Mouse (Mus musculus) embryonic facial prominence, embryonic 13.5 days (tissue): ENCODE results near the gene E130308A19Rik. TPM values are rescaled to one million over a fixed set of nuclear protein-coding genes. Genes with fewer than 3 reads are reported as not detected.

ENCODE experiments used
- ATAC-seq: fragments of 200-750 bp; cut with Nextera tagmentation; 2 replicates; pipeline ENCODE4 v1.8.0; 2017; ENCODE audit warnings: low read depth; ENCODE audit not compliant: insufficient number of reproducible peaks, insufficient read depth, low FRiP score, low TSS enrichment
- H3K27ac ChIP-seq: fragments of 300-500 bp; sonication (generic); 2 replicates; pipeline ENCODE4 v1.5.1; 2015; ENCODE audit warnings: moderate library complexity, mild to moderate bottlenecking, inconsistent platforms
- H3K27me3 ChIP-seq: fragments of 300-500 bp; sonication (generic); 2 replicates; pipeline ENCODE4 v1.6.1; 2015; ENCODE audit warnings: mild to moderate bottlenecking, inconsistent platforms
- H3K36me3 ChIP-seq: fragments of 300-500 bp; sonication (generic); 2 replicates; pipeline ENCODE4 v1.6.1; 2015; ENCODE audit warnings: mild to moderate bottlenecking, inconsistent platforms
- H3K4me1 ChIP-seq: fragments of 300-500 bp; sonication (generic); 2 replicates; pipeline ENCODE4 v1.6.1; 2015; ENCODE audit warnings: inconsistent platforms
- H3K4me2 ChIP-seq: fragments of 300-500 bp; sonication (generic); 2 replicates; pipeline ENCODE4 v1.6.1; 2015; ENCODE audit warnings: moderate library complexity, mild to moderate bottlenecking, inconsistent platforms
- H3K4me3 ChIP-seq: fragments of 300-500 bp; sonication (generic); 2 replicates; pipeline ENCODE4 v1.5.1; 2015; ENCODE audit warnings: mild to moderate bottlenecking, inconsistent platforms
- H3K9ac ChIP-seq: fragments of 300-500 bp; sonication (generic); 2 replicates; pipeline ENCODE4 v1.6.1; 2015; ENCODE audit warnings: mild to moderate bottlenecking, inconsistent platforms
- H3K9me3 ChIP-seq: fragments of 300-500 bp; sonication (generic); 2 replicates; pipeline ENCODE4 v1.6.1; 2016; ENCODE audit warnings: inconsistent platforms
- WGBS: fragments of 180-500 bp; shearing (Covaris S2); methylation state at CpG from one replicate; pipeline ENCODE4 v1.1.7; 2015; ENCODE audit warnings: mixed read lengths; 5-methylcytosine and 5-hydroxymethylcytosine counted together
- polyA plus RNA-seq: library from polyadenylated mRNA; unstranded; fragments of >200 nt; fragmentation: Nextera tagmentation; extraction: Ambion mirVana; gene quantifications from 2 replicates; pipeline ENCODE4 v1.2.1, GENCODE M21; 2015

Gene E130308A19Rik
- polyA plus RNA-seq, 1 experiment from 2014 or later, result 26.6 TPM

GRCm38 (mm10) chr4:59686716-59687115 lies 60.7 kb downstream of the E130308A19Rik start:
- ATAC-seq, result no peak
- Histone ChIP-seq H3K4me2 (no peak overlapping the region), H3K9me3 (no peaks in the 10 kb centered on the region), H3K9ac (no peak overlapping the region), H3K4me1 (peaks cover 3% of the 10 kb centered on the region; the same call in 1 of the 2 replicates), H3K27me3 (no peaks in the 10 kb centered on the region), H3K4me3 (no peak overlapping the region), H3K36me3 (peaks cover 11% of the 10 kb centered on the region), H3K27ac (no peak overlapping the region)
- WGBS, result 81% methylated on average over 4 of the region's 4 CpGs

GRCm38 (mm10) chr4:59689055-59689454 lies 63.0 kb downstream of the E130308A19Rik start:
- Histone ChIP-seq H3K4me3 (no peak overlapping the region), H3K27me3 (no peaks in the 10 kb centered on the region), H3K4me2 (no peak overlapping the region), H3K9me3 (no peaks in the 10 kb centered on the region), H3K27ac (no peak overlapping the region), H3K4me1 (no peaks in the 10 kb centered on the region), H3K36me3 (peaks cover 11% of the 10 kb centered on the region), H3K9ac (no peak overlapping the region)
- WGBS, result 90% methylated on average over 4 of the region's 4 CpGs
- no peak for ATAC-seq

DNA sequence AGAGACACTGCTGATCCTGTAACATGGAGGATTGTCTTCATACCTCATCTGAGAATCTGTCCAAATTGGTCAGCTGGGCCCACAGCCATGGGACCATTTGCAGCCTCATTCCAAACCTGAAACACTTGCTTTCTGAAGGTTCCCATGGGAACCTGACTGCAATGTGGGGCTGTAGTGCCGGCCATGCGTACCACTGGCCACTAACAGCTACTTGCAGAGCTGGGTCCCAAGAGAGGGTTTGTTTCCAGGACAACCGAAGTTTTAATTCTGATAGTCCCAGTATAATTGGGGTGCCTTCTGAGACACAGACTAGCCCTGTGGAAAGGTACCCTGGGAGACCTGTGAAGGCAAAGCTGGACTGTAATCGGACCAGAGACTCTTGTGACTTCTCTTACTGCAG lies 64.1 kb downstream of the E130308A19Rik start:
- H3K4me1 ChIP-seq, result no peaks in the 10 kb centered on the region
- no peaks in the 10 kb centered on the region for H3K9me3 ChIP-seq
- no peaks in the 10 kb centered on the region for H3K27me3 ChIP-seq
- H3K9ac ChIP-seq, result no peak overlapping the region
- no peak overlapping the region for H3K4me3 ChIP-seq
- H3K4me2 ChIP-seq, result no peak overlapping the region
- 84% methylated on average over 4 of the region's 4 CpGs for WGBS
- ATAC-seq, result no peak
- no peak overlapping the region for H3K27ac ChIP-seq
- peaks cover 11% of the 10 kb centered on the region for H3K36me3 ChIP-seq

DNA sequence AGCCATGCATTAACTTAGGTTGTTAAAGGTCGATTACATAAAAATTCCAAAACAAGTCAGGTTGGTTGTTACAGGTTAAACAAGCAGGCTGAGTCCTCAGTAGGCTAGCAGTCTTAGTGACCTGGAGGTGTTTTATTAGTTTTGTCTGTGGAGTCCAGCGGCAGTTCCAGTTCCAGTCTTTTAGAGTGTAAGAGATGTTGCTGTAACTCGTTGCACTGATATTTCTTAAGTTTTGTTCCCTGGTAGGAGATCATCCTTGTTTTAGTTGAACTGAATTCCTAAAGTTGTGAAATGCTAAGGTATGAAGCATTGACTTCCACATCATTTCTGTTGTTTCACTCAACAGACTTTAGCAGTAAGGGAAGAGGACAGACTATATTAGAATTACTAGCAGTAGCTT lies 70.8 kb downstream of the E130308A19Rik start:
- Histone ChIP-seq H3K4me2 (no peak overlapping the region), H3K4me3 (no peak overlapping the region), H3K36me3 (no peaks in the 10 kb centered on the region), H3K9me3 (no peaks in the 10 kb centered on the region), H3K27ac (no peak overlapping the region), H3K9ac (no peak overlapping the region), H3K4me1 (0 out of 2 replicates have a peak, but pooled peaks cover 3% of the 10 kb centered on the region), H3K27me3 (no peaks in the 10 kb centered on the region)
- WGBS, result 78% methylated on average over 3 of the region's 3 CpGs
- no peak for ATAC-seq

DNA sequence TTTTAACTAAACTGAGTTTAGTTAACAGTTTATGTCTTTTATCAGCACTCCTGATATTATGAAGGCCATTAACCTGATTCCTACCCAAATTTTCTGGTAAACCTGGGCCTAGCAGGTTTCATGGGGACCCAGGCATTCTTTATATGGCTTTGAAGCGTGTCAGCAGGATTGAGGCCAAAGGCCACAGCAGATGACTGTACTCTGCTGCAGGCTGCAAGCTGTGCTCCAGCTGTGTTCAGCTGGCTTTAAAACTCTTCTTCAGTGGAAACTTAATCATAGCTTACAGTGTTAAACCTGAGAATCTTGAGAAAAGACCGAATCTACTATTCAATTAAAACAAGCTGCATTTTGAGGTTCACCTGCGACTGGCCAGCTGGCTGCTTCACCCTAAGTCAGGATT lies 71.9 kb downstream of the E130308A19Rik start:
- Histone ChIP-seq H3K4me1 (0 out of 2 replicates have a peak, but pooled peaks cover 3% of the 10 kb centered on the region), H3K27me3 (no peaks in the 10 kb centered on the region), H3K27ac (no peak overlapping the region), H3K4me2 (no peak overlapping the region), H3K9me3 (no peaks in the 10 kb centered on the region), H3K36me3 (no peaks in the 10 kb centered on the region), H3K9ac (no peak overlapping the region), H3K4me3 (no peak overlapping the region)
- 56% methylated on average over 3 of the region's 3 CpGs for WGBS
- ATAC-seq, result no peak

GRCm38 (mm10) chr4:59699014-59699792 lies 73.2 kb downstream of the E130308A19Rik start:
- Histone ChIP-seq H3K9ac (no peak overlapping the region), H3K27me3 (no peaks in the 10 kb centered on the region), H3K4me2 (no peak overlapping the region), H3K36me3 (no peaks in the 10 kb centered on the region), H3K9me3 (no peaks in the 10 kb centered on the region), H3K4me1 (0 out of 2 replicates have a peak, but pooled peaks cover 3% of the 10 kb centered on the region), H3K4me3 (no peak overlapping the region), H3K27ac (no peak overlapping the region)
- no peak for ATAC-seq
- 88% methylated on average over 4 of the region's 4 CpGs for WGBS

DNA sequence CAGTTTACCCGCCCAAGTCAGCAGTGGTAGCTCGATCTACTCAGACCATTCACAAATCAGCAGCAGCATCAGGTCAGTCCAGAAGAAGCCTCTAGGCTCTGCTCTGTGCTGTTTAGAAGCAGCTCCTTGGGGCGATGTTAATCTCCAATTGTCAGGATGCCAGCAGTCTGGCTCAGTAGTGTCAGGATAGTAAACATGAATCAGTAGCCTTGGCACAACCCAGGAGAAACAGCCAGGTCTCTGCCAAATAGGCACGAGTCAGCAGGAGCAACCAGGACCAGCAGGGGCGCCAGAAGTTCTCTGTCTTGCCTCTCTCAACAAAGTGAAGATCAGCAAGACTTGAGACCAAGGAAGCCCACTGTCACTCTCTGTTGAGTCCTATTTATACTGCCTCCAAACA lies 83.3 kb downstream of the E130308A19Rik start:
- H3K9ac ChIP-seq, result no peak overlapping the region
- H3K9me3 ChIP-seq, result no peaks in the 10 kb centered on the region
- no peaks in the 10 kb centered on the region for H3K36me3 ChIP-seq
- no peak for ATAC-seq
- H3K4me2 ChIP-seq, result no peak overlapping the region
- no peak overlapping the region for H3K27ac ChIP-seq
- peaks cover 17% of the 10 kb centered on the region for H3K4me1 ChIP-seq
- 87% methylated on average over 5 of the region's 5 CpGs for WGBS
- no peaks in the 10 kb centered on the region for H3K27me3 ChIP-seq
- H3K4me3 ChIP-seq, result no peak overlapping the region

- ATAC-seq, result no peak
- Histone ChIP-seq H3K9me3 (no peaks in the 10 kb centered on the region), H3K36me3 (no peaks in the 10 kb centered on the region), H3K4me1 (peaks cover 22% of the 10 kb centered on the region), H3K27ac (no peak overlapping the region), H3K27me3 (no peaks in the 10 kb centered on the region), H3K4me2 (no peak overlapping the region), H3K9ac (no peak overlapping the region), H3K4me3 (no peak overlapping the region)
- 65% methylated on average over 8 of the region's 8 CpGs for WGBS
These were observed 84.9 kb downstream of the E130308A19Rik start for GRCm38 (mm10) chr4:59710736-59711389.

DNA sequence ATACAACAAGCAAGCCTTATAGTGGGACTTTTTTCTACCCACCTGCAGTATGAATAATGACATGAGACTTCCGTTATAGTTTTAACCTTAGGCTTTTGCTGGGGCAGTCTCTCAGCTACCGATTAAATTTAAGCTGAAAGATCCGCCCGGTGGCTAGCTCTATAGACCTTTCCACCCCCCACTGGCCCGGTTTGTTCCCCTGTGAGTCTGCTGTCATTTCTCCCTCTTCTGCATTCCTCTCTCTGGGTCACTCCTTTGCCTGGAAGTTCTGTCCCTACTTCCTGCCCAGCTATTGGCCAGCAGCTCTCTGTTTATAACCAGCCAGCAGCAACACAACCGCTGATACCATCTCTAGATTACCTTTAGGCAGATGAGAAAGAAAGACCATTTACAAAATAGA lies 86.4 kb downstream of the E130308A19Rik start:
- Histone ChIP-seq H3K27ac (no peak overlapping the region), H3K9ac (no peak overlapping the region), H3K4me3 (no peak overlapping the region), H3K9me3 (no peaks in the 10 kb centered on the region), H3K4me1 (peaks cover 32% of the 10 kb centered on the region), H3K27me3 (no peaks in the 10 kb centered on the region), H3K4me2 (no peak overlapping the region), H3K36me3 (no peaks in the 10 kb centered on the region)
- ATAC-seq, result no peak
- 60% methylated on average over 6 of the region's 6 CpGs for WGBS

DNA sequence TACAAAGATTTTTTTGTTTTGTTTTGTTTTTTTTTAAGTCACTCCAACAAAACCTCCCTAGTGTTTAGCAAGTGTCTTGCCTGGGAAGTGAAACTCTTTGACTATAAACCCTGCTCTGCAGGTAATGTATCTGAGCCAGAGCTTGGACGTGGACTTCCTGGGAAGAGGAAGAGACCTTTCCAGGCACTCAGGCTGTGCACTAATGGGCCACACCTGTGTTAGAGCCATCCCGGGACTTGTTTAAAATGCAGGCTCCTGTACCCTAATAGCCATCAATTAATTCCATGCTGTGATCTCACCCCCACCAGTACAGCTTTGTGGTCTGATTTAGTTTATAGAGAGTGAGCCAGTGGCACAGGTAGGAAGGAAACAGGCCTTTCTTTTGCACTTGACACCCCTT lies 86.9 kb downstream of the E130308A19Rik start:
- no peak overlapping the region for H3K27ac ChIP-seq
- H3K4me3 ChIP-seq, result no peak overlapping the region
- H3K4me2 ChIP-seq, result no peak overlapping the region
- 35% methylated on average over 2 of the region's 2 CpGs for WGBS
- no peak overlapping the region for H3K9ac ChIP-seq
- ATAC-seq, result no peak
- no peaks in the 10 kb centered on the region for H3K9me3 ChIP-seq
- H3K27me3 ChIP-seq, result no peaks in the 10 kb centered on the region
- peaks cover 33% of the 10 kb centered on the region for H3K4me1 ChIP-seq
- H3K36me3 ChIP-seq, result no peaks in the 10 kb centered on the region

DNA sequence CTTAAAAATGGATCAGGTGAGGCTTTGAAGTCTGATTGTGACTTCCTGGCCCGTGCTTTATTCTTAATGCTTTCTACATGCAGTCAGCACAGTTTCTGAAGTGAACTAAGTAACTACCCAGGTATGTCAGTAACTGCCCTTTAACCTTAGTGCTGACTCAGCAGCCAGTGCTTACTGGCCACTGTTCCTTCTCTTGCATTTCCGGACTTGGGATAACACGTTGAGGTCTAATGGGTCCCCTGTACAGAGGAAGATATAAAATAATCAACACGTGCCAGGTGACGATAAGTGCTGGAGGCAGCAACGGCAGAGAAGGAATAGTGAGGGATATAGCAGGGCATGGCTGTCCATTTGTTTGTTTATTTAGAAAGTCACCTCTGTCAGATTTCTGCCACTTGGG lies 88.5 kb downstream of the E130308A19Rik start:
- Histone ChIP-seq H3K36me3 (peaks cover under 1% of the 10 kb centered on the region; the same call in 1 of the 2 replicates), H3K27ac (no peak overlapping the region), H3K4me2 (no peak overlapping the region), H3K9me3 (no peaks in the 10 kb centered on the region), H3K9ac (no peak overlapping the region), H3K4me1 (peaks cover 33% of the 10 kb centered on the region), H3K4me3 (no peak overlapping the region), H3K27me3 (no peaks in the 10 kb centered on the region)
- WGBS, result 78% methylated on average over 6 of the region's 6 CpGs
- no peak for ATAC-seq

GRCm38 (mm10) chr4:59714926-59715325 lies 88.9 kb downstream of the E130308A19Rik start:
- Histone ChIP-seq H3K27me3 (no peaks in the 10 kb centered on the region), H3K4me1 (peaks cover 33% of the 10 kb centered on the region), H3K9ac (no peak overlapping the region), H3K4me2 (no peak overlapping the region), H3K9me3 (no peaks in the 10 kb centered on the region), H3K27ac (no peak overlapping the region), H3K36me3 (peaks cover 5% of the 10 kb centered on the region), H3K4me3 (no peak overlapping the region)
- 69% methylated on average over 7 of the region's 7 CpGs for WGBS
- no peak for ATAC-seq
